In the genomic region with DNA sequence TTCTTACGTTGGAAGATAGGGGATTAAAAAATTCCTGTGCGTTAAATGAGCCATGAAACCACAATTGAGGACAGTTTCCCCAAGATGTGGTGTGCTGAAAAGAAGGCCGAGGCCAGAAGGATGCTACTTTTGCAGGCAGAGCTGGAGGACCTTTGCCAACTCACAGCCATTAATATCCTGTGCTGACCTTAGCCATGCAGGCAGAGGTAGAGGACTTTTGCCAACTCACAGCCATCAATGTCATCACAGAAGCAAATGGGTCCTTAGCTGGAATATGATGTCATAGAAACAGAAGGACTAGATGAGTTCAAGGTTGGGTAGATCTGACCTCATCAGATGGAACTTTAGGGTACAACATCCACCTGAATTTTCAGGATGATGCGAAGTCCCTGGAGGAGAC, we compare ENCODE assay signal across 30 mouse cellular contexts. TPM values are rescaled to one million over a fixed set of nuclear protein-coding genes. Genes with fewer than 3 reads are reported as not detected.
A peak's percentile ranks its signal among the peaks of the same experiment; 100 is the strongest.
DNase-seq lines count a peak whose midpoint lies in the region; ATAC-seq lines count a peak whose summit lies in the region.
"Had no signal": no experiment of that assay in that cellular context is flagged by ENCODE, and none has a peak within 500 bp of the region (broad histone marks: within the 10 kb centered on the region; RNA-seq: fewer than 3 reads in every experiment).

No protein-coding gene starts in this region.

- no peak overlapping the region for H3K9ac ChIP-seq in forebrain, embryonic 11.5 days (ENCODE audit: low read length)
- H3K9ac ChIP-seq: embryonic facial prominence, embryonic 13.5 days; forebrain, postnatal 0 days; heart, embryonic 13.5 days; hindbrain, embryonic 13.5 days; intestine, embryonic 15.5 days; kidney, embryonic 15.5 days had no signal

- no peak for ATAC-seq in forebrain, embryonic 11.5 days (replicated peaks; ENCODE audit: low FRiP score)
- ATAC-seq: CD4-positive, CD25-positive, alpha-beta regulatory T cell, adult 4 months; forebrain, embryonic 14.5 days; forebrain, postnatal 0 days; hindbrain, embryonic 16.5 days; intestine, embryonic 15.5 days had no signal

- no peaks in the 10 kb centered on the region for H3K9me3 ChIP-seq in forebrain, embryonic 11.5 days (ENCODE audit: control insufficient read depth, low read length)
- no peaks in the 10 kb centered on the region for H3K9me3 ChIP-seq in forebrain, embryonic 10.5 days
- H3K9me3 ChIP-seq: embryonic facial prominence, embryonic 10.5 days; embryonic facial prominence, embryonic 13.5 days; heart, embryonic 13.5 days; hindbrain, embryonic 10.5 days; hindbrain, embryonic 13.5 days; intestine, embryonic 15.5 days; kidney, embryonic 15.5 days had no signal

- DNase-seq in adrenal gland, adult 8-10 months = peak; percentile 31
- DNase-seq in adrenal gland, postnatal 4 days (ENCODE audit: low spot score in 2 of 2) = no peak
- peak; percentile 8 for DNase-seq in forebrain, embryonic 11.5 days (ENCODE audit: low spot score)
- no peak for DNase-seq in forebrain, embryonic 10.5 days (ENCODE audit: extremely low spot score, low spot score)
- DNase-seq in adrenal gland, postnatal 10 days = peak; percentile 7
- peak; percentile 11 for DNase-seq in adrenal gland, postnatal 14 days
- DNase-seq in retina, embryonic 14.5 days (ENCODE audit: low spot score) = no peak
- DNase-seq: cerebellum, adult 11 months; cerebellum, adult 8-10 months; cerebellum, postnatal 36 days; embryo, embryonic 11 days; forebrain, postnatal 0 days; gastrocnemius, adult 2 months; gastrocnemius, postnatal 14 days; heart, adult 18-20 months; kidney, adult 11 months; kidney, adult 8-10 months had no signal

- H3K27ac ChIP-seq in forebrain, embryonic 11.5 days (ENCODE audit: low read depth, low read length) = no peak overlapping the region
- H3K27ac ChIP-seq in forebrain, embryonic 10.5 days = no peak overlapping the region
- H3K27ac ChIP-seq: embryonic facial prominence, embryonic 10.5 days; embryonic facial prominence, embryonic 13.5 days; gastrocnemius, adult 2 months; heart, embryonic 13.5 days; hindbrain, embryonic 10.5 days; hindbrain, embryonic 13.5 days; intestine, embryonic 15.5 days; kidney, embryonic 15.5 days had no signal

- no peaks in the 10 kb centered on the region for H3K4me1 ChIP-seq in forebrain, embryonic 11.5 days (replicated peaks; ENCODE audit: control insufficient read depth, insufficient read depth, low read length)
- H3K4me1 ChIP-seq in forebrain, embryonic 10.5 days = no peaks in the 10 kb centered on the region
- H3K4me1 ChIP-seq: embryonic facial prominence, embryonic 10.5 days; embryonic facial prominence, embryonic 13.5 days; heart, embryonic 13.5 days; hindbrain, embryonic 10.5 days; hindbrain, embryonic 13.5 days; intestine, embryonic 15.5 days; kidney, embryonic 15.5 days had no signal

- no peak overlapping the region for H3K4me2 ChIP-seq in forebrain, embryonic 11.5 days (ENCODE audit: low read depth, low read length, severe bottlenecking)
- H3K4me2 ChIP-seq: embryonic facial prominence, embryonic 13.5 days; heart, embryonic 13.5 days; hindbrain, embryonic 13.5 days; intestine, embryonic 15.5 days; kidney, embryonic 15.5 days had no signal

- H3K36me3 ChIP-seq in forebrain, embryonic 11.5 days (ENCODE audit: control insufficient read depth, insufficient read depth, low read length) = no peaks in the 10 kb centered on the region
- no peaks in the 10 kb centered on the region for H3K36me3 ChIP-seq in forebrain, embryonic 10.5 days (replicated peaks)
- H3K36me3 ChIP-seq: embryonic facial prominence, embryonic 10.5 days; embryonic facial prominence, embryonic 13.5 days; heart, embryonic 13.5 days; hindbrain, embryonic 10.5 days; hindbrain, embryonic 13.5 days; intestine, embryonic 15.5 days; kidney, embryonic 15.5 days had no signal

- no peak overlapping the region for H3K4me3 ChIP-seq in forebrain, embryonic 11.5 days (ENCODE audit: low read depth, low read length)
- H3K4me3 ChIP-seq in forebrain, embryonic 10.5 days = no peak overlapping the region
- H3K4me3 ChIP-seq: embryonic facial prominence, embryonic 10.5 days; embryonic facial prominence, embryonic 13.5 days; erythroblast, embryonic 14.5 days; gastrocnemius, adult 2 months; heart, embryonic 13.5 days; hindbrain, embryonic 10.5 days; hindbrain, embryonic 13.5 days; intestine, embryonic 15.5 days; kidney, embryonic 15.5 days had no signal

- WGBS in forebrain, embryonic 11.5 days = 76% methylated on average over 4 of the region's 4 CpGs
- 79% methylated on average over 4 of the region's 4 CpGs for WGBS in forebrain, embryonic 10.5 days

- H3K27me3 ChIP-seq in forebrain, embryonic 11.5 days (ENCODE audit: control insufficient read depth, insufficient read depth, low read length) = no peaks in the 10 kb centered on the region
- H3K27me3 ChIP-seq in forebrain, embryonic 10.5 days (ENCODE audit: poor library complexity, severe bottlenecking) = no peaks in the 10 kb centered on the region
- H3K27me3 ChIP-seq: embryonic facial prominence, embryonic 13.5 days; heart, embryonic 13.5 days; hindbrain, embryonic 13.5 days; intestine, embryonic 15.5 days; kidney, embryonic 15.5 days had no signal

RNA-seq across cellular contexts. Expression of a gene that starts 43.3 kb away (rescaled TPM):
- 10 to 100 TPM; 24.1 to 40.1 (median 28.9) TPM for total RNA-seq in adrenal gland, adult 8-10 months (2022)
- 10 to 100 TPM; 22.2 to 28.1 TPM for total RNA-seq in adrenal gland, postnatal 4 days (2021)
- polyA plus RNA-seq in forebrain, embryonic 11.5 days (2014; fragmentation: Nextera tagmentation; extraction: Ambion mirVana) = 6.8 and 7.1 TPM in 2 replicates
- polyA plus RNA-seq in forebrain, embryonic 10.5 days (2016; fragmentation: Nextera tagmentation; extraction: Ambion mirVana) = 4.6 and 4.8 TPM in 2 replicates
- 10 to 100 TPM; 13.1 to 17.2 TPM for total RNA-seq in adrenal gland, postnatal 10 days (2021)
- total RNA-seq in adrenal gland, postnatal 14 days (2021) = 15.4 and 17.8 TPM in 2 replicates
- total RNA-seq: gastrocnemius, adult 2 months; gastrocnemius, postnatal 14 days; heart, postnatal 25 days; MEL had no signal
- polyA plus RNA-seq: CD4-positive, CD25-positive, alpha-beta regulatory T cell, adult 4 months had no signal

Comparison
In these comparisons a context has a peak if more than half of its experiments do, and no peak if none do; other contexts are left out.
1. DNase-seq: peak in adrenal gland, adult 8-10 months (single experiment), forebrain, embryonic 11.5 days (single experiment), adrenal gland, postnatal 10 days (single experiment) and adrenal gland, postnatal 14 days (single experiment); none in adrenal gland, postnatal 4 days (0 of 2), forebrain, embryonic 10.5 days (single experiment) and retina, embryonic 14.5 days (single experiment).